Mouse (Mus musculus): ENCODE measurements at regions not wholly inside any gene's neighbourhood (a gene's known extent, or its start where the extent isn't known, plus 50 kb on each side); places are given as distances from the start of the nearest gene placed in this dataset.

DNA sequence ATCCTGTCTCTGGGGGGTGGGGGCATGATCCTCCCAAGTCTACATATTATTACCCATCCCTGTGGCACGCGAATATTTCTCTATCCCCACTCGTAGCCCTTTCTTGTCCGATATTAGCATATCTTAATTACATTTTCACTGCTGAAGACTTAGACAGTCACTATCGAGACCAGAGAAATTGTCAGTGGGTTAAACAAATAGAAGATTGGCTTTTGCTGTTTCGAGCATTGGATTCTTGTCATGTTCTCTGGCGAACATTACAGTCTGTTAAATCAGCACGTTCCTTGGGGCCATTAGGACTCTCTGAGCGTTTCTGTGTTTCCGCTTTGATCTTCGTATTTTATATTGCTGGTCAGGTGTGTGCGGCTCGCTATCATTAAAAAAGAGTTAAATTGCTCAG lies 129.6 kb upstream of the Psmd7 start:
- DNase-seq = no peak

DNA sequence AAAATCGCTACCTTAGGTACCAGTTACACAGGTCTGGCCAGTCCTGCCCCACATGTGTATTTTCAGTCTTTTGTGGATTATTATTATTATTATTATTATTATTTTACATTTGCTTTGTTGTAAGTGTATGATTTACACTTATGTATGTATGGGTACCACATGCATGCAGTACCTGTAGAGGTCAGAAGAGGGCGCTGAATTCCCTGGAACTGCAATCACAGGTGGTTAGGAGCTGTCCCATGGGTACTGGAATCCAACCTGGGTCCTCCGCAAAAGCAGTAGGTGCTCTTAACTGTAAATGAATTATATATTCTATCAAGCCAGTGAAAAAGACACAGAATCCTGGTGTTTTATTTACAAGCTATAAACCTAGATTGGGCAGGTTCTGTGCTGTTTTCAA lies 131.4 kb upstream of the Psmd7 start:
- DNase-seq = no peak

DNA sequence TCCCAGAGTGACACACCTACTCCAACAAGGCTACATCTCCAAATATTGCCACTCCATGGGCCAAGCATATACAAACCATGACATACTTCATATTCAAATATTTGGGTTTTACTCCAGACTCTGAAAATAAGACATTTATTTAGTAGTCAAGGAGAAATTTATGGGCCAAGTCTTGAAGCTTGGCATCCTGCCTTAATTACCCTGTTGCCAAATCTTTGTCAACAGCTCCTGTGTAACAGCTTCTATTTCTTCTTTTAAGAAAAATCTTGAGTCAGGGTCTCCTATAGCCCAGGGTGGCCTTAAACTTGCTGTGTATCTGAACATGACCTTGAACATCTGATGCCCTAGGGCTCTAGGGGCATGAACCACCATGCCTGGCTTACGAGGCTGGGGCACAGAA lies 138.5 kb upstream of the Psmd7 start:
- no peak for DNase-seq

DNA sequence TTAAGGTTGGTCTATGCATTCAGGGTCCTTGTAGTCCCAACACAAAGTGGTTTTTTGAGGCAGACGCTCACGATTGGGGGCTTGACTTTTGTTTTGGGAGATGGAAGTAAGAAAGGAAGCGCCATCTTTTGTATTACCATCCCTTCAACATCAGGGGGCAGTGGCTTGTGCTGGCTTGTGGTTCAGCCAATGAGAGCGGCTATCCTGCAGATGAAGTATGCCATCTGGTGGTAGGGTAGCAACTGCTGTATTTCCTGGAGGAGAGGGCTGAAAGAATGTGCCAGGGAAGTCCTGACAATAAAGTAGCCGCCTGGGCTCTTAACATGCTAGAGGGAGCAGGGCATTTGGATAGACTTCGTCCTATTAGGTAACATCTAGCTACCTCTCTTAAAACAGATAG lies 139.0 kb upstream of the Psmd7 start:
- no peak for DNase-seq

DNA sequence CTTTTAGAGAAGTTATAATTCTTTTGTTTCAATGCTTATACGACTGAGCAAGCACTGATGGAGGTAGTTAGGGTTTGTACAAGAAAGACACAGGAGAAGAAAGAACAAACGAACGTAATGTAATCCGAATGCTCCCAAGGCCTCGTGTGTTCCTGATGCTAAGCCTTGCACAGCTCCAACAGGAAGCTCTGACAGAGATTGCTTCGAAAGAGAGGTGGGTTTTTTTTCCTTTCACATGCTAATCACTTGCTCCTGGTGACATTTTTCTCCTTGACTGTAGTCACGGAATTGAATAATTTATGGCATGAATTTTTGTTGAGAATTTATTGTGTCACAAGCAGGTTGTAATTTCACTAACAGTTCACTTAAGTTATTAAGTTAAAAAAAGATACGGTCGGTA lies 150.8 kb upstream of the Psmd7 start:
- DNase-seq = no peak

DNA sequence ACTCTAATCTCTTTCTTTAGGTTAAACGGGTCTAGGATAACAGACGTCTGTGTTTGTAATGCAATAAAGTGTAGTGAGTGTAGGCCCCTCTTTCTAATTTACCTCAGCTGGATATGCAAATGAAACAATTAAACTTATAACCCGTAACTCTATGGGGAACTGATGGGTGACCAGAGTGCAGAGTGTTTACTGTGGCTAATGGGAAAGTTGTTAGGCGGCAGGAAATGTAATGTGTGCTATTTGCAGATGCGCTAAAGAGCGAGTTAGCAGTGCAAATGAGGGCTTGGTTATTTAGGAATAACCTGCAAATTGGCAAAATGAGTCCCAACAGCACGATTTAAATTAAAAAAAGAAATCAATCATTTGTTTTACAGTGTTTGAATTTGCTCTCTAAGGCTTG lies 168.8 kb upstream of the Psmd7 start:
- DNase-seq = no peak

DNA sequence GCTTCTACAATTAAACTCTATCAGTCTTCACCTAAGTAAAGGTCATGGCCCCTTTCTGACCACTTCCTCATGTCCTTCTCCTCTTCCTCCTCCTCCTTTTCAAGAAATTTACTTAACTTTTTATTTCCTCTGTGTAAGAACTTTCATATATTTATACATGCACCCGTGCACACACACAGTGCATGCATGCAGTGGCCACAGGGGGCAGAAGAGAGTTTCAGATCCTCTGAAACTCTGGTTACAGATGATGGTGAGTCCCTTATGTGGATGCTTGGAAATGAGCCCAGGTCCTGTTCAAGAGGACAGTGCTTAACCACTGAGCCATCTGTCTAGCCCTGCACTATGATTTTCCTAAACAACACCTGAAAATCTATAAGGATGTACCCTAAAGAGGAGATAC lies 170.4 kb upstream of the Psmd7 start:
- DNase-seq = no peak

DNA sequence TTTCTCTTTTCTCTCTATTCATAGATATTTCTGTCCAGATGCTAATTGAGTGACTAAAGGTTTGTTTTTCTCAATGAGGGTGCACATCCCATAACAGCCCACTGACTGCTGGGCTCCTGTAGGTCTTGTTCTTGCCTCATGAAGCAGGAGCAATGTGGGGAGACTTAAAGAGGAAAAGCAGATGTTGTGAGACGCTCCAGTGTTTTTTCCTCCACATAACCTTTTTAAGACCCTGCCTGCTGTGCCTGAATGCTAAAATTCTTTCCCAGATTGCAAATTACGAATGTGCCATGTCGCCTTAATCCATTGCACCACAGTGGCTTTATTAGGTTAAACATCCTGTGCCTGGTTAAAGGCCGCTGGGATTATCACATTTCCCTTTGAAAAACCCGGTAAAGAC lies 165.5 kb upstream of the Zfhx3 start:
- DNase-seq = no peak

DNA sequence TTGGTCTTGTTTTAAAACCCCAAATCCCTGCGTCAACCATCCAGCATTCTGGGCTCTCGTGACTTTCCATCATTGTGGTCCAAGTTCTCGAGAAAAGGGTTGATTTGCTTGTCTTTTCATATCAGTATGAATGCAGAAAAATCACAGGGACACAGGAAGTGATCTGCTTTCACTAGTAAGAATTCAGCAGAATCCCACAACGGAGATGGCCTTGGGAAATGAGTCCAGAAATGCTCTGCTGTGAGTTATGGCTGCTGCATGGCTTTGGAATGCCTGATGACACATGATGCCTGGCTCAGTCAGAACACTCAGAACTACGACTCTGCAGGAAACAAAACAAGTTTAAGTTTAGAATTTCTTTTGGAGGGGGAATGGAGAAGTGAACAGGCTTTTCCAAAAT lies 156.7 kb upstream of the Zfhx3 start:
- DNase-seq = peak; percentile 38

DNA sequence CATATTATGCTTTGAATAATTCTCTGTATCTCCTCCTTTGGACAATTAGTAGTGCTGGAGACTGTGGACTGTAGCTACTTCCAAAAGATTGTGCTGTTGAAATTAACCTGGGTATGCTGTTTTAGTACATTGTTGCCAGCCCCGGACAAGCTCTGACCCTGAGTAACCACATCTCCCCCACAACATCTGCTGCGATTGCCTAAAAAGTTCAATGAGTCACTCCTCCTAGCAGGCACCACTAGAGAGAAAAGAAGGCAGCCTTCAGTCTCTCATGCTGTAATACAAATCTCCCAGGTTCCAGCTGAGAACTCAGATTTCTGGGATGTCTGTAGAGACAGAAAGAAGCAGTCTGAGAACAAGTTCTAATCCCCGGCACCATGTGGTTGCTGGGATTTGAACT lies 150.2 kb upstream of the Zfhx3 start:
- DNase-seq = peak; percentile 11

DNA sequence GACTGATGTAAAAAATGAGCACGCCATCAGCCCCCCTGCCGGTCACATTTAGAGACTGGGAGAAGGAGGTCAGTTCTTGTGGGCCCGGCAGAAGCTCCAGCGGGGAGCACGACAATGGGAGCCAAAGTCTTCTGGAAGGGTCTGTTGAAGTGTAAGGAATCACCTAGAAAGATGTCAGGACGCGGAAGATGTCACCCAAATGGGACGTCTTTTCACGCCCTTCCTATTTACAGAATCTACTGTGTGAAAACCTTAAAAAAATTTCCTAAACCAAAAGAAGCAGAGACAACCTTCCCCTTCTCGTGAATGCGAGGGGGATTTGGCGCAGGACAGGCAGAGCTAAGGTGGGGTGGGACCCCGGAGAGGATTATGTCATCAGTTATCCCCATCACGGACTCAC lies 127.5 kb upstream of the Zfhx3 start:
- DNase-seq = no peak

DNA sequence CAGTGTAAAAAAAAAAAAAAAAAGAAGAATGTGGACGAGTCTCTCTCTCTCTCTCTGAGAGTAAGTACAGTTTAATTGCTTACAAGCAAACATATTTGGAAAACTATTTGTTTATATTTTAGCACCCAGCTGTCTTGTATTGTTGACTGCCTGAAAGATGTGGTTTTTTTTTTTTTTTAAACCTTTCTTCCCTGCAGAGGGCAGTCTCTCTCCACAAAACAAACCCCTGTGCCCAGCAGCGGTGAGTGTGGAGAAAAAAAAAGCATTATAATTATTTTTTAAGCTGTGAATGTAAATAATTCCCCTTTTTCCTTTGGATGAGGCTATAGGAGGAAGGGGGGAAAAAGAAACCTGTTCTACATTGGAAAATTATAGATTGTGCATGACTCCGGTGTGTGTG lies 126.7 kb upstream of the Zfhx3 start:
- no peak for DNase-seq

DNA sequence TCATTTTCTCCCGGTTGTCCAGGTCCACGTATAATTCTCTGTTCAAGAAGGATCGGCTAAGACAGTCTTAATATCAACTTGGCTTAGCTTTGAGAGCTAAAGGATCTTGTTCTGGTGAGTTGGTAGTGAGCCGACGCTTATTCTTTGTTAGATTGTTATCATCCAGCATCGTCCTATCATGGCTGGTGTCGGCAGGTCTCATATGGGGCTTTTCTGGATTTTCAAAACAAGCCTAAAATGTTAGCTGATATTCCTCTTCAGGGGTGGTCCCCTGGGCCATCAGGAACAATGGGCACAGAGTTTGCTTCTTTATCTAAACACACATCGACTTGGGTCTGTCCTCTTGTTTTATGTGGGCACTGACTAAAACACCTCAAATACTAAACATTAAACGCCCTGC lies 124.6 kb upstream of the Zfhx3 start:
- DNase-seq = no peak

DNA sequence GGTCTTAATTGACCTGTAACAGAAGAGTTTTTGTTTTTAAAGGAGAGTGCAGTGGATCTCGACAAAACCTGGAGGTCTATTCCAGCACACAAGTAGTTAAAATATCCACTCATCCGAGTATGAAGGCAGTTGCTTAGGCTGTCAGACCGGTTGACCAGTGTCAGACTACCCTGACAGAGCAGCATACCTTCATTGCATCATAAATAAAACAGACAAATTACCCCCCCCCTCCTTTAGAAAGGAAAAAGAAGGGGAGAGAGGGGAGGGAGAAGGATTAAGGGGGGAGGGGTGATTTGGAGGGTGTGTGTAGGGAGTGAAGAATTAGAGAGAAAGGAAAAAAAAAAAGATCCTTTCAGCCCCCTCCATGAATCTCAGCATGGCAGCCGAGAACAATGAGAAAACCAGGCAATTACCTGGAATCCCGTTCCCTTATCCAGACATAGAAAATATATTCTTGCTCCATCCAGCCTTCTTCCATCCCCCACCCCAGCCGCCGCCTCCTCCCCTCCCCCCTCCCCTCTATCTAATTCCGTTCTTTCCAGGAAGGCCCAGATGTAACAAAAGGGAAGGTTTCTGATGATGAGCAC lies 122.2 kb upstream of the Zfhx3 start:
- DNase-seq = no peak

DNA sequence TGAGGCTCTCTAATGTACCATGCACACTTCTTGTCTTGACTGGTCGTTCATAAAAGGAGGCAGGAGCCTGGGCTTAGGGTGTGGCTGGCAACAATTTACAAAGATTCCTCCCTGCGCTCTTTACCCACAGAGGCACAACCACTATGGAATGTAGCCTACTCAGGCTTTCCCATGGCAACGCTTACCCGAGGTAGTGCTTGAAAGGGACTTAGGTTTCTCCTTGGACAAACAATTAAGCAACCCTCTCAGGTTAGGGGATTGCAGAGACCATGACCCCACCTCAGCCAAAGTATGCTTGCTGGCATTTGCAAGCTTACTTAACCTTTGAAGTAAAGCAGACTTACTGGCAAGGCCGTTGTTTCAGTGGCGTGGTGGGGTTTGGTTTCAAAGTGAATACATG lies 120.9 kb upstream of the Zfhx3 start:
- no peak for DNase-seq

DNA sequence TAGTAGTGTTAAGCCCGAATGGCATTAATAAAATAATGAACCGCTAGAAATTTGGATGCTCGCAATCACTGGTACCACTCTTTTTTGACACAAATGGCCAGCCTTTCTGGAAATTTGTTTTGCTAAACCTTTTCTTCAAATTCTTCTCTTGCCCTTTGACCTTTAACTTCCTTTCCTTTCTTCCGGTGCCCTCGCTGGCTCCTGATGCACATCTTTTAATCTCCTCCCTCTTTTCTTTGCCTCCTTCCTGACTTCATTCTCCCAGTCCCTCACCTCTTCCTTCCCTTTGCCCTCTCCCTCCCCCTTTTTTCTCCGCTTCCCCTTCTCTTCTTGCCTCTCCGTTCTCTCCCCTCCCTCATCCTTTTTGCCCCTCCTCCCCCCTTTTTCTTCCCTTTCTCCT lies 118.3 kb upstream of the Zfhx3 start:
- no peak for DNase-seq

DNA sequence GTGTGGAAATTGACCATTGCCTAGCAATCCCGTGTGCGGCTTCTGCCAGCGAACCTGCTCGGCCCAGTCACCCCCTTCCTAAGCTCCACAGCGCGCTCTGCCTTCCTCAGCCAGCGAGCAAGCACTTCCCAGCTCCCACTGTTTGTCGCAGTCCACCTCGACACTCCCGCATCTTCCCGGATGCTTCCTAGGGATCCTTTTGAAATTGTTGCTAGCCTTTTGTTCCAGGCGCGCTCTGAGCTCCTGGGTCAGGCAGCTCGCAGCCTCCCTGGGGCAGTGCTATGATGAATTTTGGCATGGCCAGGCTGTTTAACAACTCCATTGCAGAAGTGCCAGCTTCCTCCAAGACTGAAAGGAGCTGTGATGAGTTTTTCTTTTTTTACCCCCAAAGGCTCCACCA lies 117.8 kb upstream of the Zfhx3 start:
- peak; percentile 16 for DNase-seq

DNA sequence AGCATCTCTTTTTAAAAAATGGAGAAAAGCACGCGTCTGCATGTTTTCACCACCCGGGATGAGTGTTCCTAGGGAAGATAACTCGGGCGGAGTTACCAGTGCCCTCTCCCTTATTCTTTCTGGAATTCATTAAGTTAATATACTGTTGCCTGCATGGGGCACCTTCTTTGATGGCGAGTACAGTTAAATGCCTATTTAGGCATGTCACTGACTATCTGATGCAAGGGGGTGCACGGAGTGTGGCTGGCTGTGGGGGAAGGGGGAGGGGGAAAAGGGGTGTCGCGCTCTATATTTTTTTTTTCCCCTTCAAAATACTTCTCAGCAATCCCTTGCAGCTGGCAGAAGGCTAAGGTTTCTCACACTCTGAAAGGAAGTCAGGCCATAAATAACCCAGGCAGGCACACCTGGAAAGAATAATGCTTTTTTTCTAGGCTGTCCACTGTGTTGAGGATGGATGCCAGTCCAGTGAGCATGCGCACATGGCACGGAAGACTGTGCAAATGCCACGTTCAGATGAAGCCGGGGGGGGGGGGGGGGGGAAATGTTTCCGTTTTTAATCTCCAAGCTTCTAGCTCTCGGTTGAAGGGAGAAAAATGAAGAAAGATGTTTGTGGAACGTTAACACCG lies 114.8 kb upstream of the Zfhx3 start:
- DNase-seq = no peak

DNA sequence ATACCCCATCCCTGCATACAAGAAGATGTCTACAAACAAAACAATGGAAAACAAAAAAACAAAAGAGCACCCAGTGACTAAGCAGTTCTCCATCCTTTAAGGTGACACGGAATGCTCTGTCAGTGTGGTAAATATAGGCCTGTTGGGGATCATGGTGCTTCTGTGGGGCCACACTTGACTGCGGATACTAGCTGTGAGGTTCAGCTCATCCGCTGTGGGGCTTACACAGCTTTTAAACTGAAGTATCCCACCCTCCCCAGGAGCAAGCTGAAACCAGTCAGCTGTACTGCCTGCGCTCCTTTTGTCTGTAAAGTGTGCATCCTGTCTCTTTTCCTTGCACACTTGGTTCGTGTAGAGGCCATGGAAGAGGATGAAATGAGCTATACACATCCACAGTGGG lies 113.9 kb upstream of the Zfhx3 start:
- no peak for DNase-seq

DNA sequence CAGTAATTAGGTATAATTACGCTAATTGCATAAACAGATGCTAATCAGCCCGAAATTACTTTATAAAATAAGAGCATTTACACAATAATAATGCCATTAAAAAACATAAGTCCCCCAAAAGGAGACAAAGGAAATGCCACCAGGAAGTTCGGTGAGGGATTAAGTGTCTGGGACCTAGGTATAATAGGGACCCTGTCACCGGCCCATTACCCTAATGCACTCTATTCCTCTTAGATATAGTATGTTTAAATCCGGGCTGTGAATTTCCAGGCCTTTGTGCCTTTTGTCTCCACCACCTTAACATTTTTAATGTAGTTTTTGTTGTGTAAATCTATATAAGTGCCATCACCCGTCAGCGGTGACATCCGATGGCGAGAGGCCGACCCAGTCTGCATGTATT lies 109.0 kb upstream of the Zfhx3 start:
- DNase-seq = no peak

DNA sequence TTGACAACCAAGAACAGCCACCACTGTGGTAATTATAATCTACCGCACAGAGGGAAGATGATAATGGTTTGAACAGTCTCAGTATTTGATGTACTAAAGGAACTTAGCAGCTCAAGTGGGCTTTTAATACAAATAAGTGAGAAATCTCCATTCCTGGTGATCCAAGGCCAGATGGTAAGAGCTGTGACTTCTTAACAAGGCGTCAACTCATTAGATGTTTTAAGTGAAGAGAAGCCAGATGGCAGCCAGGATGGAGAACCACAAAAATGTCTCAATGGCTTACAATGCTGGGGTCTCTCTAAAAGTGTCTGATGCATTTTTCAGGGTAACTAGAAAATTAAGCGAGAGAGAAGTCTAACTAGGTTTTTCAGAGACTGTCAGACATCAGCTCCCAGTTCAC lies 96.3 kb upstream of the Zfhx3 start:
- DNase-seq = no peak

DNA sequence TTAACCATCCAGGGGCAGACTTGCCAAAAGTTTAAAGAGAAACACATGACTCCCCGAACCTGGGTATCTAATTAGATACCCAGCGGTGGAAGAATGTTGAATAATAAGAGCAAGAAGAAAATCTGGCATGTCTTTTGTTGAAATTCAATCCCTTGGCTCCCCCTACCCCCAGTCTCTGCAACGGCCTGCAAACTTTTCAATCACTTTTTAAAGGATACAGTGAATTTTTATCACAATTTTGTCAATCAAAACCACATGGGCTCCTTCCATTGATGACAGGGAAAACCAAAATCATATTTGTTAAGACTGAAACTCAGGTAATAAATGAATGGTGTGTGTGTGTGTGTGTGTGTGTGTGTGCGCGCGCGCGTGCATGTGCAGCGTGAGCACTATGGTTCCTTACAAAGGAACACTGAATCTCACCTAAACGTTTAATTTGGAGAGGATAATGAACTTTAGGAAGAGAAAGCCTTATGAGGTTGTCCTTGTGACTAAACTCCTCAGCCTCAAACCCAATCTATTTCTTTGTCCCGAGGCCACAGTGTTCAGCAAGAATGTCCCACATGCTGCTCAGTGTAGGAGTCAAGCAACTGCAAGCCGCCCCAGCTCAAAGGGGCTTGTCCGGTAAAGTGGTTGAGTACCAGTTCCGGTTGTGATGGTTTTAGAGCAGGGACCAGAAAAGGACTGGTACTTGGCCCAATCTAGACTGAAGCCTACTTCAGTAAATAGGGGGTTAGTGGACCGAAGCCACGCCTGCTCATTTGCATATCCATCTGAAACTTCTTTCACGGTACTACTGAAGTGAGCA lies 91.0 kb upstream of the Zfhx3 start:
- no peak for DNase-seq

DNA sequence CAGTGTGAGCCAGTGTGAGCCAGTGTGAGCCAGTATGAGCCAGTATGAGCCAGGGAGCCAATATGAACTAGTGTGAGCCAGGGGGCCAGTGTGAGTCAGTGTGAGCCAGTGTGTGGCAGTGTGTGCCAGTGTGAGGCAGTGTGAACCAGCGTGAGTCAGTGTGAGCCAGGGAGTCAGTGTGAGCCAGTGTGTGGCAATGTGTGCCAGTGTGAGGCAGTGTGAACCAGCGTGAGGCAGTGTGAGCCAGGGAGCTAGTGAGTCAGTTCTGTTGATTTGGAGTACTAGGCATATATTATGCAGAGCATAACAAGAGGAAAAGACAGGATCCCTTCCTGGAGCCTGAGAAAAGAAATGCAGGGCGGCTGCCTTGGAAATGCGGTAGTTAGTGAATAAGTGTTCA lies 82.7 kb upstream of the Zfhx3 start:
- DNase-seq = no peak

DNA sequence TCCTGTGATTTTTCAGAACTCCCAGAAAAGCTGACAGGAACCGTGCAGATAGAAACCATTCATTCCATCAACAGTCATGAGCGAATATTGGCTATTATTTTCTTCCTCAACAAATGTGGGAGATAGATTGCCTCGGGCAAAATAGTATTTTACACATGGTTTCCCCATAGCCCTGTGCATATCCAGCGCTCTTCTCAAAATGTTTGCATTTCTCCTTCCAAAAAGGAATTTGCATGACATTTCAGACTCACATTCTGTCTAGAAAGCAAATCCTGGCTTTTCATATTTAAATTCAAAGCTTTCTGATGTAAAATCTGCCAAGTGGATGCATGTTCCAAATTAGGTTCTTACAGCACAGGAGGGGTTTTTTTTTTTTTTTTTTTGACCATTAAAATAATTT lies 82.2 kb upstream of the Zfhx3 start:
- no peak for DNase-seq
